Mouse (Mus musculus) cortical plate, adult 2 months (tissue): ENCODE data around the gene Coq6. TPM values are rescaled to one million over a fixed set of nuclear protein-coding genes. Genes with fewer than 3 reads are reported as not detected.

Experiments
- H3K27ac ChIP-seq: fragments of 200-500 bp; 2 replicates; pipeline ENCODE4 v1.5.1; 2012; ENCODE audit warnings: low read length, control low read depth, inconsistent platforms; ENCODE audit not compliant: insufficient read depth
- H3K4me1 ChIP-seq: fragments of 200-500 bp; 2 replicates; pipeline ENCODE4 v1.6.1; 2011; ENCODE audit warnings: low read length; ENCODE audit not compliant: control insufficient read depth, insufficient read depth
- H3K4me3 ChIP-seq: fragments of 200-500 bp; 2 replicates; pipeline ENCODE4 v1.5.1; 2011; ENCODE audit warnings: mild to moderate bottlenecking, low read length, control low read depth; ENCODE audit not compliant: insufficient read depth
- CTCF ChIP-seq: fragments of 200-500 bp; IDR thresholded peaks from 2 replicates; pipeline ENCODE4 v1.5.1; 2011; ENCODE audit warnings: mild to moderate bottlenecking, control low read depth, low read length; ENCODE audit not compliant: insufficient read depth; ENCODE audit errors: extremely low read depth
- POLR2A ChIP-seq: fragments of 200-500 bp; IDR thresholded peaks from 2 replicates; pipeline ENCODE4 v1.6.1; 2011; ENCODE audit warnings: mild to moderate bottlenecking, low read length, control low read depth; ENCODE audit not compliant: insufficient read depth; ENCODE audit errors: extremely low read depth
- polyA plus RNA-seq: library from polyadenylated mRNA; depleted of rRNA; stranded (reverse); fragments of >200 nt; gene quantifications from 2 replicates; pipeline ENCODE4 v1.2.3, GENCODE M21; 2012

The Coq6 gene
- polyA plus RNA-seq, 1 experiment, result 33.2 TPM

GRCm38 (mm10) chr12:84393847-84394246 is 32.4 kb downstream of the Coq6 start:
- Histone ChIP-seq H3K4me3 (no peak overlapping the region), H3K4me1 (no peaks in the 10 kb centered on the region), H3K27ac (no peak overlapping the region)
- TF ChIP-seq CTCF (no peak), POLR2A (no peak)

GRCm38 (mm10) chr12:84396947-84397679 is 35.7 kb downstream of the Coq6 start:
- TF ChIP-seq CTCF, result no peak
- TF ChIP-seq POLR2A, result no peak
- no peak overlapping the region for H3K27ac ChIP-seq
- H3K4me1 ChIP-seq, result no peaks in the 10 kb centered on the region
- H3K4me3 ChIP-seq, result no peak overlapping the region

GRCm38 (mm10) chr12:84397685-84398084 is 36.2 kb downstream of the Coq6 start:
- no peak overlapping the region for H3K4me3 ChIP-seq
- no peaks in the 10 kb centered on the region for H3K4me1 ChIP-seq
- no peak for TF ChIP-seq CTCF
- no peak for TF ChIP-seq POLR2A
- no peak overlapping the region for H3K27ac ChIP-seq

DNA sequence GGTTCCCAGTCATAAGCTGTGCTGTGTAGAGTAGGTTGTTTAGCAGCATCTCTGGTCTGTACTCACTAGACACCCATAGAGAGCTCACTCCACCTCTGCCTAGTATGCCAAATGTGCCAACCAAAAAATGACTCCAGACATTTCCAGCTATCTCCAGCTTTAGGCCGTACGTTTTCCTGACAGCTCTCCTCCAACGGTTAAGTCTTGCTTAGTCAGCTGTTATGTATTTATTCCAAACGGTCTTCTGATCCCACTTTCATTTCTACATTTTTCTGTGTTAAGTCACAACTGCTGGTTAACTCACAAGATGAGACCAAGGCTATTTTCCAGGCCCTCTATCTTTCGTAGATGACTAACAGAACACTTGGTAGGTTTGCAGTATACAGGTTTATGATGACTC is 37.2 kb downstream of the Coq6 start:
- Histone ChIP-seq H3K4me1 (no peaks in the 10 kb centered on the region), H3K4me3 (no peak overlapping the region), H3K27ac (no peak overlapping the region)
- TF ChIP-seq CTCF (no peak), POLR2A (no peak)

DNA sequence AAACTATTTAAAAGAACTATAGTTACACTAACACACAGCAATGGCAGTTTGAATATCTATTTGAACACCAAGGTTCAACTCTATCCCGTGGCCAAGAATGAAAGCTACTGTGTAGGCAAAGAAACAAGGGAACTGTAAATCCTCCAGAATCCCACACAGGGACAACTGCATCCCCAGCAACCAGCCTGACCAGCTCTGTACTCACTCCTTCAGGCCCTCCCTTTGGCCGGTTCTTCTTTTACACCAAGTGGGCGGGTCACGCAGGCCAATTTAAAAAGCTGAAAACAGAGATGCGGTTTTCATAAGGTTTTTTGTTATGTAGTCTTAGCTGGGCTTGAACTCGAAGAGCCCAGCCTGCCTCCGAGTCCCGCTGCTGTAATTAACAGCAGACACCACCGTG is 37.7 kb downstream of the Coq6 start:
- Histone ChIP-seq H3K27ac (no peak overlapping the region), H3K4me3 (no peak overlapping the region), H3K4me1 (no peaks in the 10 kb centered on the region)
- TF ChIP-seq CTCF (no peak), POLR2A (no peak)

- TF ChIP-seq CTCF, result no peak
- TF ChIP-seq POLR2A, result no peak
- Histone ChIP-seq H3K4me1 (no peaks in the 10 kb centered on the region), H3K27ac (peak overlapping the region; percentile 37; the same call in 1 of the 2 replicates), H3K4me3 (no peak overlapping the region)
Measured at GRCm38 (mm10) chr12:84399663-84400062, 38.2 kb downstream of the Coq6 start.

GRCm38 (mm10) chr12:84400068-84400467 is 38.6 kb downstream of the Coq6 start:
- no peak for TF ChIP-seq POLR2A
- no peak for TF ChIP-seq CTCF
- H3K4me3 ChIP-seq, result no peak overlapping the region
- no peaks in the 10 kb centered on the region for H3K4me1 ChIP-seq
- peak overlapping the region; percentile 37; the same call in 1 of the 2 replicates for H3K27ac ChIP-seq

- H3K4me3 ChIP-seq, result no peak overlapping the region
- no peaks in the 10 kb centered on the region for H3K4me1 ChIP-seq
- TF ChIP-seq CTCF (no peak), POLR2A (no peak)
- no peak overlapping the region for H3K27ac ChIP-seq
Measured at GRCm38 (mm10) chr12:84400653-84401052, 39.2 kb downstream of the Coq6 start.

DNA sequence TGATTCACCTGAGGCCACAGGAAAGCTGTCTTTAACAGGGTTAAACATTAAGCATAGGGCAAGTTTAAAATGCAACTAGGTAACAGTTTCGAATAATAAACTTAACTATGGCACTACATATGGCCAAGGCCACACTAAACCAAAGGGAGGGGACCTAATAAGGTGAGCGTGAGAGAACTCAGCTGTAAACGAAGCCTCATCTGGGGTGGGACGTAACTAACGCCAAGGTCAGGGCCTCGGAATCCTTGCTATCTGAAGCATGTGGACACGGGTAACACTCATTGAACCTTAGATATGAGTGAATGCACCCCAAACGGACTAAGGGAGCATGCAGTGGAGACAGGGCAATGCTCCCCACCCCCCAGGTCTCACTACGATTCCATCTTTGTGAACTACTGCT is 41.5 kb downstream of the Coq6 start:
- no peak overlapping the region for H3K27ac ChIP-seq
- H3K4me3 ChIP-seq, result no peak overlapping the region
- TF ChIP-seq POLR2A (no peak), CTCF (no peak)
- no peaks in the 10 kb centered on the region for H3K4me1 ChIP-seq

DNA sequence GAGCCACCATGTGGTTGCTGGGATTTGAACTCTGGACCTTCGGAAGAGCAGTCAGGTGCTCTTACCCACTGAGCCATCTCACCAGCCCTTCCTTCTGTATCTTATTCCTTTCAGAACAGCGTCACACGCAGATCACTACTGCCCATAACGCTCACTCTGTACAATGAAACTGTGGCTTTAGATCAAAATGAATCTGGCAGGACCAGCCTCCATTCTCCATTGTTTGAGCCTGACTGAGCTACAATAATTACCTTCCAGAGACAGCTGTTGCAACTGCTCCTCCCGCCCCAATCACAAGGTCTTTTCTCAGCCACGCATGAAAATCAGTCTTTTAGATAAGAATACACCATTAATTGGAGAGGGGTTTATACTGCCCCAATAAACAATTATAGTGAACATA is 43.1 kb downstream of the Coq6 start:
- no peak for TF ChIP-seq POLR2A
- no peak for TF ChIP-seq CTCF
- Histone ChIP-seq H3K27ac (no peak overlapping the region), H3K4me3 (no peak overlapping the region), H3K4me1 (no peaks in the 10 kb centered on the region; the same call in 1 of the 2 replicates)
